Mouse (Mus musculus): ENCODE data around the gene Enkd1.

Enkd1 gene

DNA sequence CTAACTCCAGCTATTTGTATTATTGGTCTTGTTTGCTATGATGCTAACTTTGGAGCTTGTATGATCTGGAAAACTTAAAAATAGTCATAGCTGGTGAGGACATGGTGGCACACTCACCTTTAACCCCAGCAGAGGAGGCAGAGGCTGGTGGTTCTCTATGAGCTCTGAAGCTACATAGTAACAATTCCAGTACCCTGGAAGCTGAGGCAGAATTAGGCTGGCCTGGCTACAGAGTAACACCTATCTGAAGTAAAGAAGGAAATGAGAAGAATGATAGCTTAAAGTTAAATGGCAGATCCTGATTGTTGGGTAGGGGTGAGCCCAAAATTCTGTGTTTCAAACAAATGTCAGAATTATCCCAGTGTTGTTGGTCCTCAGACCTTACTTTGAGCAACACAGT is 50.4 kb downstream of the Enkd1 start:
- DNase-seq (ENCODE audit: low spot score) = no peak
